ENCODE assay signal across 16 mouse cellular contexts in genomic region chr17:71224521-71224920, GRCm38 (mm10). TPM values are rescaled to one million over a fixed set of nuclear protein-coding genes. Genes with fewer than 3 reads are reported as not detected.
A peak's percentile ranks its signal among the peaks of the same experiment; 100 is the strongest.
DNase-seq lines count a peak whose midpoint lies in the region; ATAC-seq and TF ChIP-seq lines count a peak whose summit lies in the region.
"Had no signal": no experiment of that assay in that cellular context is flagged by ENCODE, and none has a peak within 500 bp of the region (broad histone marks: within the 10 kb centered on the region; RNA-seq: fewer than 3 reads in every experiment).

No protein-coding gene starts in this region.

- no peaks in the 10 kb centered on the region for H3K4me1 ChIP-seq in midbrain, embryonic 11.5 days (ENCODE audit: control insufficient read depth, insufficient read depth, low read length)
- no peaks in the 10 kb centered on the region for H3K4me1 ChIP-seq in midbrain, embryonic 13.5 days (replicated peaks)
- H3K4me1 ChIP-seq in small intestine, adult 2 months (ENCODE audit: control insufficient read depth, insufficient read depth, insufficient read length, low read length) = peaks cover 2% of the 10 kb centered on the region; the same call in 1 of the 2 replicates
- H3K4me1 ChIP-seq: forebrain, embryonic 13.5 days; limb, embryonic 12.5 days had no signal

- H3K27ac ChIP-seq in midbrain, embryonic 11.5 days (ENCODE audit: low read depth, low read length) = no peak overlapping the region
- no peak overlapping the region for H3K27ac ChIP-seq in midbrain, embryonic 13.5 days
- 0 out of 2 replicates have a peak overlapping the region, but pooled peaks have one; percentile 3 for H3K27ac ChIP-seq in small intestine, adult 2 months (ENCODE audit: insufficient read depth, low read depth, low read length)
- H3K27ac ChIP-seq: embryonic facial prominence, embryonic 13.5 days; forebrain, embryonic 13.5 days; gastrocnemius, adult 2 months; heart, embryonic 13.5 days; hindbrain, embryonic 14.5 days; kidney, postnatal 0 days; limb, embryonic 12.5 days had no signal

- TF ChIP-seq POLR2A in small intestine, adult 2 months (IDR thresholded peaks at IDR 0.05; ENCODE audit: low read depth, low read length) = no peak

- no peak for TF ChIP-seq CTCF in small intestine, adult 2 months (IDR thresholded peaks at IDR 0.05; ENCODE audit: extremely low read depth, insufficient read length, insufficient replicate concordance, low read depth, low read length)

- H3K4me3 ChIP-seq in midbrain, embryonic 11.5 days (ENCODE audit: low read depth, low read length) = no peak overlapping the region
- no peak overlapping the region for H3K4me3 ChIP-seq in midbrain, embryonic 13.5 days (replicated peaks)
- no peak overlapping the region for H3K4me3 ChIP-seq in small intestine, adult 2 months (ENCODE audit: low read depth, low read length)
- H3K4me3 ChIP-seq: embryonic facial prominence, embryonic 13.5 days; forebrain, embryonic 13.5 days; gastrocnemius, adult 2 months; heart, embryonic 13.5 days; limb, embryonic 12.5 days had no signal

- no peak overlapping the region for H3K9ac ChIP-seq in midbrain, embryonic 11.5 days (ENCODE audit: low read length)
- H3K9ac ChIP-seq in midbrain, embryonic 13.5 days (replicated peaks) = no peak overlapping the region
- H3K9ac ChIP-seq: embryonic facial prominence, embryonic 13.5 days; forebrain, embryonic 13.5 days; heart, embryonic 13.5 days; hindbrain, embryonic 14.5 days; limb, embryonic 12.5 days had no signal

- no peak overlapping the region for H3K4me2 ChIP-seq in midbrain, embryonic 11.5 days
- no peak overlapping the region for H3K4me2 ChIP-seq in midbrain, embryonic 13.5 days (replicated peaks)
- H3K4me2 ChIP-seq: embryonic facial prominence, embryonic 13.5 days; forebrain, embryonic 13.5 days; heart, embryonic 13.5 days; hindbrain, embryonic 14.5 days; limb, embryonic 12.5 days had no signal

- H3K27me3 ChIP-seq in midbrain, embryonic 11.5 days (ENCODE audit: control insufficient read depth, insufficient read depth, low read length) = no peaks in the 10 kb centered on the region
- no peaks in the 10 kb centered on the region for H3K27me3 ChIP-seq in midbrain, embryonic 13.5 days
- H3K27me3 ChIP-seq in small intestine, adult 2 months (ENCODE audit: control insufficient read depth, insufficient read depth, low read length) = no peaks in the 10 kb centered on the region
- H3K27me3 ChIP-seq: embryonic facial prominence, embryonic 13.5 days; forebrain, embryonic 13.5 days; heart, embryonic 13.5 days; limb, embryonic 12.5 days had no signal

- no peaks in the 10 kb centered on the region for H3K36me3 ChIP-seq in midbrain, embryonic 11.5 days (ENCODE audit: control insufficient read depth, insufficient read depth, low read length)
- H3K36me3 ChIP-seq in midbrain, embryonic 13.5 days = peaks cover 5% of the 10 kb centered on the region; the same call in 1 of the 2 replicates
- peaks cover 35% of the 10 kb centered on the region for H3K36me3 ChIP-seq in small intestine, adult 2 months (ENCODE audit: control insufficient read depth, insufficient read depth, low read length)

- WGBS in midbrain, embryonic 11.5 days = 77% methylated on average over 2 of the region's 2 CpGs
- WGBS in midbrain, embryonic 13.5 days = 65% methylated on average over 2 of the region's 2 CpGs
- 41% methylated on average over 2 of the region's 2 CpGs for WGBS in small intestine, adult 2 months

- peak; percentile 79 for DNase-seq in midbrain, embryonic 11.5 days (ENCODE audit: low spot score, missing footprints)
- peak; percentile 22 for DNase-seq in induced T-regulatory cell, adult 2 months (ENCODE audit: low read depth)
- DNase-seq in embryo, embryonic 10.5 days (ENCODE audit: low spot score) = no peak
- no peak for DNase-seq in frontal cortex, postnatal 36 days (ENCODE audit: low spot score in 2 of 2)
- no peak for DNase-seq in cerebellum, postnatal 14 days
- DNase-seq: cerebellum, adult 9-11 months had no signal

- H3K9me3 ChIP-seq in midbrain, embryonic 11.5 days (ENCODE audit: control insufficient read depth, low read length) = no peaks in the 10 kb centered on the region
- no peaks in the 10 kb centered on the region for H3K9me3 ChIP-seq in midbrain, embryonic 13.5 days
- H3K9me3 ChIP-seq: embryonic facial prominence, embryonic 13.5 days; forebrain, embryonic 13.5 days; heart, embryonic 13.5 days; limb, embryonic 12.5 days had no signal

- ATAC-seq in midbrain, embryonic 11.5 days (ENCODE audit: low FRiP score) = no peak
- ATAC-seq in midbrain, embryonic 13.5 days = no peak
- peak; percentile 15 for ATAC-seq in activated CD4-positive, CD25-positive, alpha-beta regulatory T cell, adult 4 months

RNA-seq across cellular contexts. Expression of gene Lpin2, which starts 42.2 kb away (rescaled TPM):
- 31.6 and 35.4 TPM in 2 replicates for polyA plus RNA-seq in midbrain, embryonic 11.5 days (2014; fragmentation: Nextera tagmentation; extraction: Ambion mirVana)
- 35.3 and 35.5 TPM in 2 replicates for polyA plus RNA-seq in midbrain, embryonic 13.5 days (2015; fragmentation: Nextera tagmentation; extraction: Ambion mirVana)
- 10 to 100 TPM; 15.2 to 26.6 TPM for polyA plus RNA-seq in activated CD4-positive, CD25-positive, alpha-beta regulatory T cell, adult 4 months (2017; shearing (Covaris generic))
- polyA plus RNA-seq in small intestine, adult 2 months (2012; rRNA removed) = 7.7 and 39.8 TPM in 2 replicates

Comparison
In these comparisons a context has a peak if more than half of its experiments do, and no peak if none do; other contexts are left out.
1. DNase-seq: peak in midbrain, embryonic 11.5 days (single experiment) and induced T-regulatory cell, adult 2 months (single experiment); none in embryo, embryonic 10.5 days (single experiment), frontal cortex, postnatal 36 days (0 of 2) and cerebellum, postnatal 14 days (0 of 2).